Mouse (Mus musculus) lung, postnatal 10 days (tissue): Measurements from ENCODE around the gene Hist2h4.
"Not testable (repeated sequence)": the region's sequence is repeated elsewhere in the genome, so short reads cannot be mapped to it uniquely, and the experiment has no call there.

ENCODE experiments used
- DNase-seq: peaks from one replicate; pipeline ENCODE4 v3.0.0; 2021

The Hist2h4 gene

DNA sequence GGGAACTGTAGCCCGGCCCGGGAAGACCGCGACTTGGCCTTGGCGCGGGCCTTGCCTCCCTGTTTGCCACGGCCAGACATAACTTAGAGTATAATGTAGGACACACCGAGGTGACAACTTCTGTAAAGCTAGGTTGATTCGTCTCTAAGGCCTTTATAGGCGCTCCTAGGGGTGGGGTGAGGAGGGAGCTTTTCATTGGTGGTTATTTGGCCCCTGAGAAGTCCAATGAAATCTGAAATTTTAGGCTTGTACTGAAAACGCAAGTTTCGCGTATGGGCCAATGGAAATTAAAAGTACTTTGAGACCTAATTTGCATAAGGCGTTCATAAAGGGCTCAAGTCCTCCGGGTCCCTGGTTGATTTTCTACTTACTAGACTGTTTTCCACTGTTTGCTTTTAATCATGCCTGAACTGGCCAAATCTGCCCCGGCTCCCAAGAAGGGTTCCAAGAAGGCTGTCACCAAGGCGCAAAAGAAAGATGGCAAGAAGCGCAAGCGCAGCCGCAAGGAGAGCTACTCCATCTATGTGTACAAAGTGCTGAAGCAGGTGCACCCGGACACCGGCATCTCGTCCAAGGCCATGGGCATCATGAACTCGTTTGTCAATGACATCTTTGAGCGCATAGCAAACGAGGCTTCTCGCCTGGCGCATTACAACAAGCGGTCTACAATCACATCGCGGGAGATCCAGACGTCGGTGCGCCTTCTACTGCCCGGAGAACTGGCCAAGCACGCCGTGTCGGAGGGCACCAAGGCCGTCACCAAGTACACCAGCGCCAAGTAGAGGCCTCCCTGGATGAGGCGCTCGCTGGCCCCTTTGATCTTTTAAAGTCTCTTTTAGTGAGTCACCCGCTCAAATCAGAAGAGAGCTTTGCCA lies 42.1 kb downstream of the Hist2h4 start, which contains the start of the genes Hist2h2ac and Hist2h2be:
Hist2h2ac (minus strand) TSS at position 116 of the 875 bp plus-strand sequence.
Hist2h2be (plus strand) TSS at position 355 of the 875 bp plus-strand sequence.
- DNase-seq = peak; percentile 94

GRCm38 (mm10) chr3:96220131-96220764 lies 42.9 kb downstream of the Hist2h4 start:
- DNase-seq = not testable (repeated sequence)

DNA sequence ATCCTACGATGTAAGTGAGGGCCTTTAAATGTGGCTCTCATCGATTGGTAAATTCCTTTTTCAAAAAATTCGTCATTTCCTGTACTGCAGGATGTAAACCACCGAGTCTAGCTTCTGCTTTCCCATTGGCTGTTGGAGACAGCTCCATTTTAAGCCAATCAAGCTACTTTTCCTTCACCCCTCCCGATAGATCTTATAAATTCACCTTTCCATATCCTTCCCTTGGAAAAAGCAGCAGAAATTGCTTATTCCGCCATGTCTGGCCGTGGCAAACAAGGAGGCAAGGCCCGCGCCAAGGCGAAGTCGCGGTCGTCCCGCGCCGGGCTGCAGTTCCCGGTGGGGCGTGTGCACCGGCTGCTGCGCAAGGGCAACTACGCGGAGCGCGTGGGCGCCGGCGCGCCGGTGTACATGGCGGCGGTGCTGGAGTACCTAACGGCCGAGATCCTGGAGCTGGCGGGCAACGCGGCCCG lies 43.4 kb downstream of the Hist2h4 start, which contains the start of the genes Bola1 and Hist2h2ab:
Bola1 (minus strand) TSS at position 49 of the 470 bp plus-strand sequence.
Hist2h2ab (plus strand) TSS at position 205 of the 470 bp plus-strand sequence.
- peak; percentile 78 for DNase-seq

DNA sequence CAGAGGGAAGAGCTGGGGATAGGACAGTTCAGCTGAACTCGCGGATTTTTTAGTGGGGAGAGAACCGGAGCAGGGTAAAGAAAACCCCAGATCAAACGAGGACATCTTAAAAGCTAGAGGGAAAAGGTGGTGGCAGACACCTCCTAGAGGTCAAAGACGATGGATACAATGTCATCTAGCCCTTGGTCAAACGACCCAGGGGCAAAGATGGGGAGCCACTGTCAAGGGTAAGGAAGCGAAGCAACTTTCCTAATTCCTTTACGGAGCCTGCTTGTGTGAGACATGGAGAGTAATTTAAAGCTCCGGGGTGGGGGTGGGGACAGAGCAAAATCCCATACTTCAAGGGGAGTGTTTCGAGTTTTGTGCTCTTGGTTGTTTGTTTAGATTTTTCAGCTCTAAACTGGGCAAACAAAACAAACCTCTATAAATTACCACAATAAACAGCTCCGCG lies 43.9 kb downstream of the Hist2h4 start:
- peak; percentile 29 for DNase-seq
